In genomic region chr12:118930386-118931318, GRCm38 (mm10) we compare ENCODE assay signal across 9 mouse cellular contexts. TPM values are rescaled to one million over a fixed set of nuclear protein-coding genes. Genes with fewer than 3 reads are reported as not detected.
DNase-seq lines count a peak whose midpoint lies in the region; ATAC-seq and TF ChIP-seq lines count a peak whose summit lies in the region.
"Had no signal": no experiment of that assay in that cellular context is flagged by ENCODE, and none has a peak within 500 bp of the region (broad histone marks: within the 10 kb centered on the region; RNA-seq: fewer than 3 reads in every experiment).

No protein-coding gene starts in this region.

- DNase-seq in Patski (ENCODE audit: low read depth, low spot score), result no peak
- DNase-seq in cerebellum, adult 9-10 months, result peak; percentile 47
- peak; percentile 47 to 53 for DNase-seq in frontal cortex, postnatal 25 days (ENCODE audit: low spot score in 2 of 2)
- DNase-seq in layer of hippocampus, postnatal 14 days (ENCODE audit: low spot score in 2 of 2), result peak; percentile 50 to 79
- peak; percentile 52 for DNase-seq in lung, postnatal 25 days (ENCODE audit: low spot score)
- peak; percentile 59 for DNase-seq in right cerebral cortex, adult 18-20 months

- POLR2A ChIA-PET in Patski (lab: Charles Lee), result no interaction called here

- WGBS in hindbrain, embryonic 16.5 days, result 21% methylated on average over 13 of the region's 13 CpGs

- peak; percentile 56 for TF ChIP-seq CTCF in Patski (IDR thresholded peaks at IDR 0.05)

- no peaks in the 10 kb centered on the region; the same call in 1 of the 2 replicates for H3K4me1 ChIP-seq in hindbrain, embryonic 16.5 days (ENCODE audit: control insufficient read depth, insufficient read depth, low read depth, low read length)
- H3K4me1 ChIP-seq: megakaryocyte, embryonic 14.5 days had no signal

- ATAC-seq in Patski, result peak; percentile 69
- ATAC-seq in hindbrain, embryonic 16.5 days, result peak; percentile 87
- no peak for ATAC-seq in erythroid progenitor cell, adult 5-6 weeks (replicated peaks; ENCODE audit: low FRiP score, poor library complexity, severe bottlenecking)

- peak overlapping the region; percentile 45 for H3K4me2 ChIP-seq in hindbrain, embryonic 16.5 days (ENCODE audit: low read length)

- no peaks in the 10 kb centered on the region for H3K9me3 ChIP-seq in hindbrain, embryonic 16.5 days (ENCODE audit: control insufficient read depth, low read length)
- H3K9me3 ChIP-seq: megakaryocyte, embryonic 14.5 days had no signal

- CTCF ChIA-PET in Patski (lab: Charles Lee), result interaction anchor here (0.8 to 1.6 kb wide), 5 partner anchors 13 to 1051 kb away, joined by 3 to 5 read pairs (median 3); no protein-coding TSS in a partner anchor

- H3K27ac ChIP-seq in hindbrain, embryonic 16.5 days (ENCODE audit: low read depth, low read length), result no peak overlapping the region

- H3K27me3 ChIP-seq in Patski, result peaks cover 7% of the 10 kb centered on the region
- H3K27me3 ChIP-seq in hindbrain, embryonic 16.5 days (replicated peaks; ENCODE audit: control insufficient read depth, insufficient read depth, low read length), result no peaks in the 10 kb centered on the region
- H3K27me3 ChIP-seq: megakaryocyte, embryonic 14.5 days had no signal

- peak overlapping the region; percentile 23; the same call in 1 of the 2 replicates for H3K9ac ChIP-seq in hindbrain, embryonic 16.5 days (ENCODE audit: low read depth, low read length)

- in situ Hi-C loops in Patski (cut with MboI; ENCODE audit: low pct_unique_long_range_greater_than_20kb), result loop anchor here (10.0 kb wide), 1 partner anchor 544 kb away; no protein-coding TSS in a partner anchor

- H3K36me3 ChIP-seq in hindbrain, embryonic 16.5 days (ENCODE audit: control insufficient read depth, insufficient read depth, low read length), result no peaks in the 10 kb centered on the region

- peak overlapping the region; percentile 16 for H3K4me3 ChIP-seq in hindbrain, embryonic 16.5 days (ENCODE audit: low read length)
- H3K4me3 ChIP-seq: megakaryocyte, embryonic 14.5 days had no signal

RNA-seq across cellular contexts. Expression of gene Abcb5, which starts 35.6 kb away (rescaled TPM):
- polyA plus RNA-seq in Patski (2021), result not detected
- 0.39 TPM in 1 of 2 replicates, not detected in the other for polyA plus RNA-seq in hindbrain, embryonic 16.5 days (2015; fragmentation: Nextera tagmentation; extraction: Ambion mirVana)
- total RNA-seq in layer of hippocampus, postnatal 14 days (2021), result not detected
- not detected in 2 replicates for total RNA-seq in erythroid progenitor cell, adult 5-6 weeks (2015; ENCODE audit: low replicate concordance)
- not detected in 2 replicates for total RNA-seq in erythroid progenitor cell, adult 5-6 weeks (2017; ENCODE audit: low replicate concordance)
